Mouse (Mus musculus) liver, embryonic 14.5 days (tissue): ENCODE data around the gene Bloc1s5. TPM values are rescaled to one million over a fixed set of nuclear protein-coding genes. Genes with fewer than 3 reads are reported as not detected.

ENCODE experiments used
- ATAC-seq: fragments of 200-750 bp; cut with Nextera tagmentation; 2 replicates; pipeline ENCODE4 v1.8.0; 2017; ENCODE audit warnings: moderate number of reproducible peaks, mild to moderate bottlenecking, moderate library complexity; ENCODE audit not compliant: insufficient read depth
- DNase-seq, 3 experiments: peaks; one replicate each; pipeline ENCODE4 v3.0.0-alpha.2; 2012 to 2013; ENCODE audit warnings: low read depth in 3 of 3, low spot score in 3 of 3
- H3K27ac ChIP-seq: fragments of 300-500 bp; sonication (generic); 2 replicates; pipeline ENCODE4 v1.5.1; 2014; ENCODE audit warnings: moderate library complexity, mild to moderate bottlenecking, control low read depth, inconsistent platforms
- H3K27me3 ChIP-seq: fragments of 300-500 bp; sonication (generic); 2 replicates; pipeline ENCODE4 v1.6.1; 2014; ENCODE audit warnings: mild to moderate bottlenecking, low read length, moderate library complexity; ENCODE audit not compliant: control insufficient read depth, insufficient read depth
- H3K36me3 ChIP-seq: fragments of 300-500 bp; sonication (generic); replicated peaks from 2 replicates; pipeline ENCODE4 v1.6.1; 2014; ENCODE audit warnings: low read depth; ENCODE audit not compliant: control insufficient read depth, insufficient read depth
- H3K4me1 ChIP-seq, 2 experiments: fragments of 200-500 bp in 1 of 2; fragments of 300-500 bp in 1 of 2; sonication (generic) in 1 of 2; replicated peaks; 2 replicates each; pipeline ENCODE4 v1.6.1; 2012 to 2014; ENCODE audit warnings: antibody characterized with exemption in 1 of 2, inconsistent platforms in 1 of 2, low read length in 1 of 2; ENCODE audit not compliant: control insufficient read depth in 2 of 2, insufficient read depth in 2 of 2
- H3K4me2 ChIP-seq: fragments of 300-500 bp; sonication (generic); 2 replicates; pipeline ENCODE4 v1.6.1; 2014; ENCODE audit warnings: low read depth, mild to moderate bottlenecking, control low read depth, moderate library complexity
- H3K4me3 ChIP-seq, 2 experiments: fragments of 200-500 bp in 1 of 2; fragments of 300-500 bp in 1 of 2; sonication (generic) in 1 of 2; 2 replicates each; pipeline ENCODE4 v1.5.1; 2012 to 2014; ENCODE audit warnings: low read depth in 2 of 2, low read length in 2 of 2, mild to moderate bottlenecking in 2 of 2, control low read depth in 1 of 2, inconsistent platforms in 1 of 2, moderate library complexity in 1 of 2; ENCODE audit not compliant: insufficient read depth in 1 of 2
- H3K9ac ChIP-seq: fragments of 300-500 bp; sonication (generic); replicated peaks from 2 replicates; pipeline ENCODE4 v1.6.1; 2014; ENCODE audit warnings: mild to moderate bottlenecking, control low read depth, moderate library complexity
- H3K9me3 ChIP-seq: fragments of 300-500 bp; sonication (generic); 2 replicates; pipeline ENCODE4 v1.6.1; 2016; ENCODE audit warnings: low read length, mixed read lengths; ENCODE audit not compliant: control insufficient read depth
- CTCF ChIP-seq: IDR thresholded peaks from 2 replicates; pipeline ENCODE4 v1.5.1; 2016; ENCODE audit warnings: antibody characterized with exemption, low read depth, control low read depth
- EP300 ChIP-seq: IDR thresholded peaks from 2 replicates; pipeline ENCODE4 v1.6.1; 2016; ENCODE audit warnings: antibody characterized with exemption, low read depth
- WGBS: fragments of 180-500 bp; shearing (Covaris S2); extraction: QIAGEN DNeasy Blood & Tissue Kit; methylation state at CpG from one replicate; pipeline ENCODE4 v1.1.7; 2014; ENCODE audit not compliant: insufficient replicate concordance; 5-methylcytosine and 5-hydroxymethylcytosine counted together
- polyA plus RNA-seq, 2 experiments: library from polyadenylated mRNA; depleted of rRNA in 1 of 2; stranded (reverse) in 1 of 2; unstranded in 1 of 2; fragments of >200 nt; fragmentation: Nextera tagmentation in 1 of 2; extraction: Ambion mirVana in 1 of 2; gene quantifications; 2 replicates each; pipeline versions ENCODE4 v1.2.1 to v1.2.3; 2012 to 2014

Bloc1s5 gene
- polyA plus RNA-seq, 2 experiments, result 3.6 to 10.4 TPM

- 32% methylated on average over 11 of the region's 11 CpGs for WGBS
- TF ChIP-seq EP300 (no peak), CTCF (peak; percentile 76)
- DNase-seq, result peak; percentile 17 to 43 (median 26)
- no peak overlapping the region for H3K9ac ChIP-seq
- peaks cover 0 to 4% of the 10 kb centered on the region in 2 experiments; a peak in 2 of 4 replicates for H3K4me1 ChIP-seq
- ATAC-seq, result peak; percentile 62; the same call in 1 of the 2 replicates
- H3K4me2 ChIP-seq, result peak overlapping the region; percentile 62
- H3K36me3 ChIP-seq, result no peaks in the 10 kb centered on the region
- peak overlapping the region; percentile 34 to 35 for H3K4me3 ChIP-seq
- no peak overlapping the region for H3K27ac ChIP-seq
- peaks cover 2% of the 10 kb centered on the region; the same call in 1 of the 2 replicates for H3K27me3 ChIP-seq
- H3K9me3 ChIP-seq, result no peaks in the 10 kb centered on the region
These were observed 54.1 kb downstream of the Bloc1s5 start for GRCm38 (mm10) chr13:38580601-38581457.

- H3K4me3 ChIP-seq, result peak overlapping the region; percentile 34 to 35
- ATAC-seq, result no peak
- no peak overlapping the region for H3K9ac ChIP-seq
These were observed 54.8 kb downstream of the Bloc1s5 start for GRCm38 (mm10) chr13:38579971-38580600.

GRCm38 (mm10) chr13:38574668-38575067 is 60.2 kb downstream of the Bloc1s5 start:
- H3K4me1 ChIP-seq, result no peaks in the 10 kb centered on the region
- ATAC-seq (no peak), DNase-seq (no peak)
- H3K9ac ChIP-seq, result no peak overlapping the region
- H3K27me3 ChIP-seq, result peaks cover 2% of the 10 kb centered on the region; the same call in 1 of the 2 replicates
- no peak overlapping the region for H3K4me3 ChIP-seq
- TF ChIP-seq CTCF, result no peak
- no peak for TF ChIP-seq EP300
- no peak overlapping the region for H3K4me2 ChIP-seq
- no peaks in the 10 kb centered on the region for H3K36me3 ChIP-seq
- H3K9me3 ChIP-seq, result no peaks in the 10 kb centered on the region
- no peak overlapping the region for H3K27ac ChIP-seq
- WGBS, result 34% methylated on average over 3 of the region's 3 CpGs

More at GRCm38 (mm10) chr13:38579971-38580600, 54.8 kb downstream of the Bloc1s5 start:
- H3K27ac ChIP-seq, result no peak overlapping the region
- H3K4me1 ChIP-seq, result peaks cover 0 to 4% of the 10 kb centered on the region in 2 experiments; a peak in 2 of 4 replicates
- H3K4me2 ChIP-seq, result peak overlapping the region; percentile 62
- no peak for DNase-seq
- no peaks in the 10 kb centered on the region for H3K9me3 ChIP-seq
- H3K27me3 ChIP-seq, result peaks cover 2% of the 10 kb centered on the region; the same call in 1 of the 2 replicates
- H3K36me3 ChIP-seq, result no peaks in the 10 kb centered on the region
- TF ChIP-seq EP300, result no peak
- TF ChIP-seq CTCF, result no peak
- WGBS, result 10% methylated on average over 25 of the region's 25 CpGs

- ATAC-seq, result no peak
- H3K9ac ChIP-seq, result no peak overlapping the region
These were observed 61.6 kb downstream of the Bloc1s5 start for GRCm38 (mm10) chr13:38573281-38573680.

GRCm38 (mm10) chr13:38565245-38565644 is 69.7 kb downstream of the Bloc1s5 start:
- DNase-seq (no peak), ATAC-seq (no peak)
- no peak overlapping the region for H3K27ac ChIP-seq
- TF ChIP-seq EP300 (no peak), CTCF (no peak)
- no peaks in the 10 kb centered on the region for H3K9me3 ChIP-seq
- no peaks in the 10 kb centered on the region for H3K27me3 ChIP-seq
- no peaks in the 10 kb centered on the region for H3K4me1 ChIP-seq
- H3K9ac ChIP-seq, result no peak overlapping the region
- no peak overlapping the region for H3K4me2 ChIP-seq
- no peak overlapping the region for H3K4me3 ChIP-seq
- 63% methylated on average over 4 of the region's 4 CpGs for WGBS
- H3K36me3 ChIP-seq, result no peaks in the 10 kb centered on the region

More at GRCm38 (mm10) chr13:38573281-38573680, 61.6 kb downstream of the Bloc1s5 start:
- no peaks in the 10 kb centered on the region for H3K4me1 ChIP-seq
- H3K4me3 ChIP-seq, result no peak overlapping the region
- no peaks in the 10 kb centered on the region for H3K27me3 ChIP-seq
- no peak overlapping the region for H3K27ac ChIP-seq
- H3K9me3 ChIP-seq, result no peaks in the 10 kb centered on the region
- H3K4me2 ChIP-seq, result no peak overlapping the region
- TF ChIP-seq CTCF (no peak), EP300 (no peak)
- DNase-seq, result no peak
- H3K36me3 ChIP-seq, result no peaks in the 10 kb centered on the region
- 67% methylated on average over 1 of the region's 1 CpGs for WGBS
